Mouse (Mus musculus) olfactory bulb, adult 2 months (tissue): Measurements from ENCODE around the gene Imp4.

ENCODE experiments used
- CTCF ChIP-seq: fragments of 200-500 bp; IDR thresholded peaks from 2 replicates; pipeline ENCODE4 v1.5.1; 2012; ENCODE audit warnings: low read depth, mild to moderate bottlenecking, low read length, moderate library complexity; ENCODE audit not compliant: insufficient read depth
- POLR2A ChIP-seq: fragments of 200-500 bp; IDR thresholded peaks from 2 replicates; pipeline ENCODE4 v1.6.1; 2012; ENCODE audit warnings: mild to moderate bottlenecking, low read depth, low read length, moderate library complexity; ENCODE audit not compliant: insufficient read depth

DNA sequence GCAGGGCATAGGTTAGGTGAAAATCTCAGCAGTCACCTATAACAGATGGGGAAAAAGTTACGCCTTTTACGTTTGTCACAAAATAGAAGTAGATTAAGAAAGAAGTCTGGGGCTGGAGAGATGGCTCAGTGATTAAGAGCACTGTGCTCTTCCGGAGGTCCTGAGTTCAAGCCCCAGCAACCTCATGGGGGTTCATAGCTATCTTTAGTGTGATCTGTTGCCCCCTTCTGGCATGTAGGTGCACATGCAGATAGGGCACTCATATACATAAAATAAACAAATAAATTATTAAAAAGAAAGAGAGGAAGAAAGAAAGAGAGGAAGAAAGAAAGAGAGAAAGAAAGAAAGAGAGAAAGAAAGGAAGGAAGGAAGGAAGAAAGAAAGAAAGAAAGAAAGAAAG, 47.7 kb downstream of the Imp4 start:
- TF ChIP-seq CTCF (no peak), POLR2A (no peak)
